Mouse (Mus musculus) megakaryocyte, embryonic 14.5 days (primary cell): ENCODE data around the gene Fndc9.

Experiments
- FLI1 ChIP-seq: IDR thresholded peaks from 2 replicates; pipeline ENCODE4 v1.6.1; 2012; ENCODE audit warnings: low read length, inconsistent platforms, mixed read lengths
- GATA1 ChIP-seq: IDR thresholded peaks from 3 replicates; pipeline ENCODE4 v1.6.1; 2012; ENCODE audit warnings: mixed read lengths, low read length, inconsistent platforms, borderline replicate concordance

- TF ChIP-seq GATA1 (no peak), FLI1 (no peak)
Observed at GRCm38 (mm10) chr11:46288091-46288490, 52.8 kb downstream of the Fndc9 start.
